Comparison of ENCODE assay signal across 28 mouse cellular contexts in the genomic region with DNA sequence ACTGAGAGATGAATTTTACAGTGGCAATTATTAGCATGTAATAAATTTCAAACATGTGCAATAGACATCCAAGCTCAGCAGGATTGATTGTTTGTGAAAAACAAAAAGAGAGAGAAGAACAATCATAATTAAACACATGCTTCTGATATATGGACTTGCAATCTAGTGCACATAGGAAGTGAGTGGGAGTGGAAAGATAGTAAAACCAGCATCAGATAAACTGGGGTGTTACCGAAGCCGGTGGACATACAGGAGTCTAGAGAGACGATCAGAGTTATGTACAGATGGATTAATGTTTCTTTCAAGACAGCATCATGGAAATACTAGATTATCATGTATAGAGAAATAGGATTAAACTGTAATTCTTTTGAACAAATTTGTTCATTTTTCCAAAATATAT.
DNase-seq lines count a peak whose midpoint lies in the region; ATAC-seq and TF ChIP-seq lines count a peak whose summit lies in the region.
"Had no signal": no experiment of that assay in that cellular context is flagged by ENCODE, and none has a peak within 500 bp of the region (broad histone marks: within the 10 kb centered on the region; RNA-seq: fewer than 3 reads in every experiment).

No protein-coding gene starts in this region.

- H3K36me3 ChIP-seq in liver, embryonic 12.5 days, result no peaks in the 10 kb centered on the region
- no peaks in the 10 kb centered on the region for H3K36me3 ChIP-seq in liver, embryonic 14.5 days (replicated peaks; ENCODE audit: control insufficient read depth, insufficient read depth, low read depth)
- H3K36me3 ChIP-seq in liver, postnatal 0 days (replicated peaks; ENCODE audit: insufficient read depth, low read length), result no peaks in the 10 kb centered on the region
- H3K36me3 ChIP-seq: embryonic facial prominence, embryonic 13.5 days; embryonic facial prominence, embryonic 15.5 days; forebrain, embryonic 10.5 days; forebrain, embryonic 12.5 days; G1E had no signal

- H3K4me2 ChIP-seq in liver, embryonic 12.5 days, result no peak overlapping the region
- no peak overlapping the region for H3K4me2 ChIP-seq in liver, embryonic 14.5 days (ENCODE audit: low read depth)
- H3K4me2 ChIP-seq in liver, postnatal 0 days (ENCODE audit: low read depth, low read length), result no peak overlapping the region
- H3K4me2 ChIP-seq: embryonic facial prominence, embryonic 13.5 days; embryonic facial prominence, embryonic 15.5 days; forebrain, embryonic 12.5 days had no signal

- no peaks in the 10 kb centered on the region for H3K27me3 ChIP-seq in liver, embryonic 12.5 days (replicated peaks)
- H3K27me3 ChIP-seq in liver, embryonic 14.5 days (ENCODE audit: control insufficient read depth, insufficient read depth, low read length), result no peaks in the 10 kb centered on the region
- no peaks in the 10 kb centered on the region for H3K27me3 ChIP-seq in liver, postnatal 0 days (ENCODE audit: insufficient read depth, low read length)
- H3K27me3 ChIP-seq: CH12.LX; embryonic facial prominence, embryonic 13.5 days; embryonic facial prominence, embryonic 15.5 days; forebrain, embryonic 12.5 days; Patski had no signal

- H3K4me3 ChIP-seq in liver, embryonic 12.5 days, result no peak overlapping the region
- no peak overlapping the region for H3K4me3 ChIP-seq in liver, embryonic 14.5 days (ENCODE audit: insufficient read depth in 1 of 2, low read depth in 2 of 2, low read length in 2 of 2)
- H3K4me3 ChIP-seq in liver, postnatal 0 days (ENCODE audit: low read depth, low read length), result no peak overlapping the region
- H3K4me3 ChIP-seq: embryonic facial prominence, embryonic 13.5 days; embryonic facial prominence, embryonic 15.5 days; erythroblast, embryonic 14.5 days; forebrain, embryonic 10.5 days; forebrain, embryonic 12.5 days had no signal

- H3K9ac ChIP-seq in liver, embryonic 12.5 days, result no peak overlapping the region
- H3K9ac ChIP-seq in liver, embryonic 14.5 days (replicated peaks), result no peak overlapping the region
- no peak overlapping the region for H3K9ac ChIP-seq in liver, postnatal 0 days (replicated peaks)
- H3K9ac ChIP-seq: embryonic facial prominence, embryonic 13.5 days; embryonic facial prominence, embryonic 15.5 days; forebrain, embryonic 12.5 days had no signal

- ATAC-seq in liver, embryonic 12.5 days, result peak; percentile 68
- peak; percentile 56; the same call in 1 of the 2 replicates for ATAC-seq in liver, embryonic 14.5 days (ENCODE audit: insufficient read depth)
- no peak for ATAC-seq in liver, postnatal 0 days
- peak; percentile 88 for ATAC-seq in megakaryocyte-erythroid progenitor cell, adult 5-6 weeks (replicated peaks; ENCODE audit: low FRiP score, low TSS enrichment, poor library complexity, severe bottlenecking)
- no peak for ATAC-seq in inflammation-experienced regulatory T-cells, adult 6 months
- ATAC-seq: activated CD4-positive, CD25-positive, alpha-beta regulatory T cell, adult 4 months; CD4-positive, CD25-positive, alpha-beta regulatory T cell, adult 4 months; forebrain, embryonic 14.5 days; forebrain, embryonic 16.5 days; Patski had no signal

- no peak overlapping the region for H3K27ac ChIP-seq in liver, embryonic 12.5 days
- no peak overlapping the region for H3K27ac ChIP-seq in liver, embryonic 14.5 days
- no peak overlapping the region for H3K27ac ChIP-seq in liver, postnatal 0 days (ENCODE audit: low read depth)
- H3K27ac ChIP-seq: embryonic facial prominence, embryonic 13.5 days; embryonic facial prominence, embryonic 15.5 days; forebrain, embryonic 10.5 days; forebrain, embryonic 12.5 days had no signal

- WGBS in liver, embryonic 12.5 days (ENCODE audit: insufficient replicate concordance), result 28% methylated on average over 3 of the region's 3 CpGs
- WGBS in liver, embryonic 14.5 days (ENCODE audit: insufficient replicate concordance), result 22% methylated on average over 3 of the region's 3 CpGs
- WGBS in liver, postnatal 0 days (ENCODE audit: insufficient replicate concordance), result 65% methylated on average over 3 of the region's 3 CpGs

- TF ChIP-seq CTCF in liver, embryonic 14.5 days (IDR thresholded peaks at IDR 0.05; ENCODE audit: low read depth), result no peak
- TF ChIP-seq CTCF in liver, postnatal 0 days (IDR thresholded peaks at IDR 0.05; ENCODE audit: low read depth), result no peak

- DNase-seq in liver, result no peak
- DNase-seq in liver, embryonic 14.5 days (ENCODE audit: low read depth in 3 of 3, low spot score in 3 of 3), result no peak
- no peak for DNase-seq in liver, postnatal 0 days
- DNase-seq: adrenal gland, adult 8-10 months; adrenal gland, postnatal 25 days; B cell, adult 2 months; cerebellum, adult 11 months; cerebellum, adult 18-20 months; cerebellum, adult 8-10 months; cerebellum, adult 9-11 months; cerebellum, postnatal 14 days; cerebellum, postnatal 36 days; embryo, embryonic 11 days had no signal

- peaks cover 6% of the 10 kb centered on the region; the same call in 1 of the 2 replicates for H3K4me1 ChIP-seq in liver, embryonic 12.5 days
- peaks cover 2 to 3% of the 10 kb centered on the region in 2 experiments; a peak in 2 of 4 replicates for H3K4me1 ChIP-seq in liver, embryonic 14.5 days (replicated peaks; ENCODE audit: control insufficient read depth in 2 of 2, insufficient read depth in 2 of 2, low read length in 1 of 2)
- H3K4me1 ChIP-seq in liver, postnatal 0 days (ENCODE audit: insufficient read depth), result no peaks in the 10 kb centered on the region
- H3K4me1 ChIP-seq: embryonic facial prominence, embryonic 13.5 days; embryonic facial prominence, embryonic 15.5 days; forebrain, embryonic 10.5 days; forebrain, embryonic 12.5 days had no signal

- peak; percentile 53 for TF ChIP-seq EP300 in liver, embryonic 14.5 days (IDR thresholded peaks at IDR 0.05; ENCODE audit: low read depth)
- TF ChIP-seq EP300 in liver, postnatal 0 days (IDR thresholded peaks at IDR 0.05; ENCODE audit: low read depth), result no peak

- no peaks in the 10 kb centered on the region for H3K9me3 ChIP-seq in liver, embryonic 12.5 days (replicated peaks)
- H3K9me3 ChIP-seq in liver, embryonic 14.5 days (ENCODE audit: control insufficient read depth, low read length), result no peaks in the 10 kb centered on the region
- no peaks in the 10 kb centered on the region for H3K9me3 ChIP-seq in liver, postnatal 0 days (ENCODE audit: low read length)
- H3K9me3 ChIP-seq: embryonic facial prominence, embryonic 13.5 days; embryonic facial prominence, embryonic 15.5 days; forebrain, embryonic 10.5 days; forebrain, embryonic 12.5 days; G1E had no signal

Comparison
In these comparisons a context has a peak if more than half of its experiments do, and no peak if none do; other contexts are left out.
1. ATAC-seq: peak in liver, embryonic 12.5 days (single experiment), liver, embryonic 14.5 days (single experiment) and megakaryocyte-erythroid progenitor cell, adult 5-6 weeks (single experiment); none in liver, postnatal 0 days (single experiment) and inflammation-experienced regulatory T-cells, adult 6 months (single experiment).